Mouse (Mus musculus): ENCODE results near the gene Slc13a1. TPM values are rescaled to one million over a fixed set of nuclear protein-coding genes. Genes with fewer than 3 reads are reported as not detected.

The Slc13a1 gene
- 0.14 and 0.18 TPM in 2 replicates for polyA plus RNA-seq (2015; fragmentation: Nextera tagmentation; extraction: Ambion mirVana)

DNA sequence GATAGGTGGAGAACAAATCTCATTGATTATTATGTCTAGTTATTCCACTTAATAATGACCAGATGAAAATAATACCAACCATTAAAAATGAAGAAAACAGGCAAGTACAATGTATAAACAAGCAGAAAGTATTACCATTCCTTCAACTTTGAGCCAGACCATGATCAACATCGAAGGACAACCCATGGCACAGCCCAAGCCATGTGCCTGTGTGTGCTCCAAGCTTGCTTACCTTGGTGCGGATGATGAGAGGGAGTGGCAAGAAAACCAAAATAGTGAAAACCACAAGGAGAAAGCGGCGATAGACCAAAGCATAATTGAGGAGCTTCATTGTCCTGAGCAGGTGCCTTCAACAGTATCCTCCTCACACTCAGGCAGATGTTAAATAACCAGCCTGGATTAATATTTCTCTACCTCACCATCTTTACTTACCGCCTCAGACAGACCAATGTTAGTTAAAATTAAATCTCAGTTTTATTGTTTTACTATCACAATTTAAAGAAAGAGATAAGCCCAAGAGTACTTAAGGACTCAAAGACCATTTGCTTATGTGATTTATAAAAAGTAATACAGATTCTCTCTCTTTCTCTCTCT is at the start of gene Slc13a1:
Gene Slc13a1 (minus strand): TSS at position 359 of the 594 bp plus-strand sequence.

Small RNA genes lying within 50 kb of the gene (microRNA-seq; reads per million reads assigned to microRNA genes)
- gene Gm26386 = not detected

Other genes with a start within 250 kb of the Slc13a1 start
- not detected in 2 replicates for gene Tas2r118, start 198.0 kb downstream of the Slc13a1 start, polyA plus RNA-seq (2015; fragmentation: Nextera tagmentation; extraction: Ambion mirVana)